Mouse (Mus musculus): Measurements from ENCODE around the gene Sipa1l1. TPM values are rescaled to one million over a fixed set of nuclear protein-coding genes. Genes with fewer than 3 reads are reported as not detected.
A peak's percentile ranks its signal among the peaks of the same experiment; 100 is the strongest.

Sipa1l1 gene
- polyA plus RNA-seq, 1 experiment from 2014 or later: 4.3 TPM

DNA sequence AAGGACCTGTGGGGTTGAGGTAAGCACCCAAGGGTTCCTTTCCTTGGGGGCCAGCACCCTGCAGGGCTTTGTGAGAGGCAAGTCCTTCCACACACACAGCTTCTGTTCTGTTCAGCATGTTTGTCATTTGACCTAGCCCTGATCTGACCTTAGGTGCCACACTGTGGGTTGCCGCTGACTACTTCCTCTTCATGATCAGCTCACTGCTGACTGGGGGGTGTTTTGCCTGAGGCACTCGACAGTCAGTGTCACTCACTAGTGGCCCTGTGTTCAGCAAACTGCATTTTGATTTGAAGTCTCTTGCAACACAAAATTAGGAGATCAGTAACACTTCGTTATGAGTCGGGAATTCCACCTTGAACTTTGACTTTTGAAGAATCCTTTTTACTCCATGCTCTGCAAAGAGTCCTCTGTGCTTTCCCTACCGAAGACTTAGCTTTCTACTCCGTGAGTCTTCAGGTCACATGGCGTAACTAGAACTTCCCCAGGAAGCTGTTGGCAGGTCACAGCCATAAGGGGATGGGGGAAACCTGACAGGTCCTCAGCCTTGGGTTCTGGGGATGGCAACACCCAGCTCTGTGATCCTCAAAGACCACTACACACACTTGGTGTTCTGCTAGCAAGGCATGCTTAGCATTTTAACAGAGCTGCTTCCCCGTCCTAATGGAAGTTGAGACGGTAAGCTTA is 279.2 kb downstream of the Sipa1l1 start:
- H3K27ac ChIP-seq: no peak overlapping the region

DNA sequence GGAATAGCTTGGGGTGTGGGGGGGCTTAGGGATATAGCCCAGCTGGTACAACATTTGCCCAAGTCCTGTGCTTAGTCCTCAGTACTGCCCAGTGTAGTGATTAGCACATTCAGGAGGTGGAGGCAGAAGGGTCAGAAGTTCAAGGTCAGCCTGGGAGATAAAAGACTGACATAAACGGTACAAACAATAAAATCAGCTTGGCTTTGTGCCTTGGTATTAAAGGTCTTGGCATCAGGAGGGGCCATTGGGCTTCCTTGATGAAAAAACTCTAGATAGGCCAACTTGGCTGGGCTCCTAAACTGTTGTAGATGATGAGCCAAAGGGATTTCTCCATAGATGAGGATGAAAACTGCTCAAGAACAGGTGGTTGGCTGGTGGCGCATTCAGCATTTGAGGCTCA is 283.3 kb downstream of the Sipa1l1 start:
- WGBS (ENCODE audit: insufficient replicate concordance): 67% methylated on average over 2 of the region's 2 CpGs
- no peaks in the 10 kb centered on the region; the same call in 1 of the 2 replicates for H3K4me1 ChIP-seq (replicated peaks)

More for the DNA sequence above, 279.2 kb downstream of the Sipa1l1 start:
- 56% methylated on average over 9 of the region's 9 CpGs for WGBS (ENCODE audit: insufficient replicate concordance)
- ATAC-seq (ENCODE audit: low read depth) (peak; percentile 47), DNase-seq (no peak)
- no peak overlapping the region for H3K9ac ChIP-seq
- H3K4me3 ChIP-seq (replicated peaks): no peak overlapping the region
- no peaks in the 10 kb centered on the region; the same call in 1 of the 2 replicates for H3K4me1 ChIP-seq (replicated peaks)
- H3K9me3 ChIP-seq (replicated peaks): no peaks in the 10 kb centered on the region
- H3K27me3 ChIP-seq: no peaks in the 10 kb centered on the region
- no peak overlapping the region for H3K4me2 ChIP-seq
- H3K36me3 ChIP-seq: peaks cover 11% of the 10 kb centered on the region; the same call in 1 of the 2 replicates

DNA sequence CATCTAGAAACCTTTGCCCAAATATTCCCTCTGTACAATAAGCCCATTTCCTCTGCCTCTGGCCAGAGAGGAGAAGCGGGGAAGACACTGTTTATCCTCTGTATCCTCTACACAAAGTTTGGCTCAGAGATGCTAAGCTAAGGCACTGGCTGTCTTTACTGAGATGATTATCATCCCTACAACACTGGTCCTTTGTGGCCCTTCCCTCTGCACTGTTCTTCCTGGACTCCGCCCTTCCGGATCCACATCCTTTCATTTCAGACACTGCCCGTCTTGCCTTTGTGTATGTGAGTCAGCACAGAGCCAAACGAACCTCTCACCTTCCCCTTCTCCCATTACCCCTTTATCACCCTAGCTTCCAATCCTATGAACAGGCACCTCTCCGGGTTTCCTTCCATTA is 285.3 kb downstream of the Sipa1l1 start:
- Histone ChIP-seq H3K36me3 (no peaks in the 10 kb centered on the region), H3K4me3 (replicated peaks) (no peak overlapping the region), H3K27ac (no peak overlapping the region), H3K9ac (no peak overlapping the region), H3K4me2 (no peak overlapping the region), H3K27me3 (no peaks in the 10 kb centered on the region), H3K9me3 (replicated peaks) (no peaks in the 10 kb centered on the region), H3K4me1 (replicated peaks) (no peaks in the 10 kb centered on the region; the same call in 1 of the 2 replicates)
- 59% methylated on average over 6 of the region's 6 CpGs for WGBS (ENCODE audit: insufficient replicate concordance)
- ATAC-seq (ENCODE audit: low read depth) (no peak), DNase-seq (no peak)

More for the DNA sequence above, 283.3 kb downstream of the Sipa1l1 start:
- no peaks in the 10 kb centered on the region for H3K27me3 ChIP-seq
- no peak overlapping the region for H3K27ac ChIP-seq
- peaks cover 7% of the 10 kb centered on the region; the same call in 1 of the 2 replicates for H3K36me3 ChIP-seq
- H3K9ac ChIP-seq: no peak overlapping the region
- no peak overlapping the region for H3K4me2 ChIP-seq
- H3K9me3 ChIP-seq (replicated peaks): no peaks in the 10 kb centered on the region
- no peak for ATAC-seq (ENCODE audit: low read depth)
- DNase-seq: no peak
- no peak overlapping the region for H3K4me3 ChIP-seq (replicated peaks)

DNA sequence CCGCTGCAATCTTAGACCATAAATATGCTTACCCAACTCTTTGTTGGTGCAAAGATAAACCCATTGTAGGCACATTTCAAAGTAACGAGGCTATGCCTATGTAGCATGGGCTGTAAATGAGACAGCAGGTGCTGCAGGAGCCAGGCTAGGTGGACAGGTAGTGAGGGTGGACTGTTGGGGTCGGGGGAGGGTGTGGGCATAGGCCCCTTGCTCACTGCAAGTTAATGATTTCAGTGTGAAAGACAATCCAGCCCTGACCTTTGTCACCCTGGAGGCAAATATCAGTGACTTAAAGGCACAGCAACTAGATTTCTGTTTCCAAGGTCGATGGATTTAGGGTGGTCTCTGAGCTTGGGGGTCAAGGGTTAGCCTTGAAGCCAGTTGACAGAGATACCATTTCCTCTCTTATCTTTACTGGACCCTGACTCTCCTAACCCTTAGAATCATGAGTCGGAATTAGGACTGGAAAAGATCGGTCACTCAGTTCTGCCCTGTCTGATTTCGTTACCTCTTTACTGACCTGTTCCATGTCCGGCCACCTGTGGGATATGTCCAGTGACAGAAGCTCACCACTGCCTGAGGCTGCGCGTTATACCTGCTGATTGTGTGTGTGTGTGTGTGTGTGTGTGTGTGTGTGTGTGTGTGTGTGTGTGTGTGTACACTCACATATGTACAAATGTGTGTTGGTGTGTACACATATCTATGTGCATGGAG is 286.7 kb downstream of the Sipa1l1 start:
- 60% methylated on average over 10 of the region's 10 CpGs for WGBS (ENCODE audit: insufficient replicate concordance)
- ATAC-seq (ENCODE audit: low read depth) (peak; percentile 75), DNase-seq (no peak)
- H3K27me3 ChIP-seq: no peaks in the 10 kb centered on the region
- peak overlapping the region; percentile 58 for H3K27ac ChIP-seq
- no peak overlapping the region for H3K4me2 ChIP-seq
- no peaks in the 10 kb centered on the region for H3K36me3 ChIP-seq
- no peak overlapping the region for H3K4me3 ChIP-seq (replicated peaks)
- H3K9ac ChIP-seq: no peak overlapping the region
- H3K4me1 ChIP-seq (replicated peaks): no peaks in the 10 kb centered on the region; the same call in 1 of the 2 replicates
- H3K9me3 ChIP-seq (replicated peaks): no peaks in the 10 kb centered on the region

DNA sequence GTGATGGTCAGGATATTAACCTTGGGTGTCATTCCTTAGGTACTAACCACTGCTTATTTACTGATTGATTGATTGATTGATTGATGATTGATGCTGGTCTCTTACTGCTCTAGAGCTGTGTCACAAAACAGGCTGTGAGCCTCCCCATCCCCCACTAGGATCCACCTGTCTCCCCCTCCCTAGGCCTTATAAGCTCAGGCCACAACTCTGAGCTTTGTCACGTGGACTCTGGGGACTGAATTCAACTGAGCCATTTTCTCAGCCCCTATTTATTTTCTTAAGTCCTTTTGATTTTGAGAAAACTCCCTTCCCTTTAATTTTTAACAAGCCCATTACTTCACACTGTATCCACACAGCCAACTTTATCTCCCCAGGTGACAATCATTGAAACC is 287.3 kb downstream of the Sipa1l1 start:
- H3K27ac ChIP-seq: peak overlapping the region; percentile 58

DNA sequence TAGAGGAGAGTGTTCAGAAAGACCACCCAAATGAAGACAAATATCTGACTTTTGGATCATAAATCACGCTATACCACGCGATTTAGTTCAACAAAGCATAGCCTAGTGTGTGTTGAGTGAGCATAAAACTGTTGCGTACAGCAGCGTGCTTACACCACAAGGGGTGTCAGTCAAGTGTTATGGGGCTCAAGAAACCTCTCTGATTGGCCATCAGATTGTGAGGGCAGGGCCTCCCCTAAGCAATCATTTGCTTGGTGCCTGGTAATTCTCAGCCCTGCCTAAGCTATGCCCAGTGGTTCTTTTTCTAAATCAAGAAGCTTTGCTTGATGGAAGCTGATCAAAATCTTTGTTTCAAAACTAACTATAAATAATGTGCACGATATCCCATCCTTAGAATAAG is 288.5 kb downstream of the Sipa1l1 start:
- H3K36me3 ChIP-seq: no peaks in the 10 kb centered on the region
- no peaks in the 10 kb centered on the region for H3K27me3 ChIP-seq
- H3K27ac ChIP-seq: no peak overlapping the region
- H3K4me2 ChIP-seq: no peak overlapping the region
- no peak overlapping the region for H3K9ac ChIP-seq
- no peak for DNase-seq
- no peak for ATAC-seq (ENCODE audit: low read depth)
- WGBS (ENCODE audit: insufficient replicate concordance): 80% methylated on average over 6 of the region's 6 CpGs
- no peaks in the 10 kb centered on the region for H3K4me1 ChIP-seq (replicated peaks)
- no peaks in the 10 kb centered on the region for H3K9me3 ChIP-seq (replicated peaks)
- no peak overlapping the region for H3K4me3 ChIP-seq (replicated peaks)

More for the DNA sequence above, 287.3 kb downstream of the Sipa1l1 start:
- Histone ChIP-seq H3K4me1 (replicated peaks) (no peaks in the 10 kb centered on the region; the same call in 1 of the 2 replicates), H3K9me3 (replicated peaks) (no peaks in the 10 kb centered on the region), H3K36me3 (no peaks in the 10 kb centered on the region), H3K4me3 (replicated peaks) (no peak overlapping the region), H3K27me3 (no peaks in the 10 kb centered on the region), H3K4me2 (no peak overlapping the region), H3K9ac (no peak overlapping the region)
- DNase-seq (no peak), ATAC-seq (ENCODE audit: low read depth) (peak; percentile 47)
- WGBS (ENCODE audit: insufficient replicate concordance): 29% methylated on average over 1 of the region's 1 CpGs

DNA sequence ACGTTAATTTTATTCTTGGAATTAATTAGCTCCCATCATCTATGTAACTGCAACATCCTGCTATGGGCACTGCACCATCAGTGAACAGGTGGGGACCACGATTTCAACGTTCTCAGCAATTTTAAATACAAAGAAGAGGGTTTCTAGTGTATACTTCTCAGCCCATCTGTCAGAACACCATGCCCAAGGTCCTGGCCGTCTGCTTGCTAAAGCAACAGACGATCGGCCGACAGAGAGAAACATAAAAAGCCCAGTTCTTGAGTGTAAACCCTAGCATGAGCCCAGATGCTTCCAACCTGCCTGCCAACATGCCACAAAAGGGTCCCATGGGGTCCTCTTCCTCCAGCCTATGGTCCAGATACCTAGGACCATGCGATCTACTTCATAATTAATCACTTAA is 288.9 kb downstream of the Sipa1l1 start:
- Histone ChIP-seq H3K9me3 (replicated peaks) (no peaks in the 10 kb centered on the region), H3K27me3 (no peaks in the 10 kb centered on the region), H3K4me2 (no peak overlapping the region), H3K36me3 (no peaks in the 10 kb centered on the region), H3K4me1 (replicated peaks) (no peaks in the 10 kb centered on the region), H3K9ac (no peak overlapping the region), H3K27ac (no peak overlapping the region), H3K4me3 (replicated peaks) (no peak overlapping the region)
- no peak for DNase-seq
- ATAC-seq (ENCODE audit: low read depth): no peak
- WGBS (ENCODE audit: insufficient replicate concordance): 73% methylated on average over 8 of the region's 8 CpGs

DNA sequence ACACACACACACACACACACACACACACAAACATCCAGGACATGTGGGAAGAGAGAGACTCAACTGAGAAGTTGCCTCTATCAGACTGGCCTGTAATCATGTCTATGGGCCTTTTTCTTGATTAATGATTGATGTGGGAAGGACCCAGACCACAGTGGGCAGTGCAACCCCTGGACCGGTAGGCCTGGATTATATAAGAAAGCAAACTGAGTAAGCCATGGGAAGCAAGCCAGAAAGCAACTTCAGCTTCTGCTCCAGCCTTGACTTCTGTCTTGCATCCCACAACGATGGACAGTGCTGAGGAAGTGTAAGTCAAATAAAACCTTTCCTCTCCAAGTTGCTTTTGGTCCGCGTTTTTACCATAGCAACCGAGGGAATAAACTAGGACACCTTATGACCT is 298.1 kb downstream of the Sipa1l1 start:
- WGBS (ENCODE audit: insufficient replicate concordance): 81% methylated on average over 5 of the region's 5 CpGs
- no peaks in the 10 kb centered on the region for H3K27me3 ChIP-seq
- H3K4me1 ChIP-seq (replicated peaks): peaks cover 7% of the 10 kb centered on the region; the same call in 1 of the 2 replicates
- DNase-seq (no peak), ATAC-seq (ENCODE audit: low read depth) (no peak)
- H3K9me3 ChIP-seq (replicated peaks): no peaks in the 10 kb centered on the region
- H3K4me3 ChIP-seq (replicated peaks): no peak overlapping the region
- no peak overlapping the region for H3K27ac ChIP-seq
- no peaks in the 10 kb centered on the region for H3K36me3 ChIP-seq
- no peak overlapping the region for H3K9ac ChIP-seq
- H3K4me2 ChIP-seq: no peak overlapping the region

DNA sequence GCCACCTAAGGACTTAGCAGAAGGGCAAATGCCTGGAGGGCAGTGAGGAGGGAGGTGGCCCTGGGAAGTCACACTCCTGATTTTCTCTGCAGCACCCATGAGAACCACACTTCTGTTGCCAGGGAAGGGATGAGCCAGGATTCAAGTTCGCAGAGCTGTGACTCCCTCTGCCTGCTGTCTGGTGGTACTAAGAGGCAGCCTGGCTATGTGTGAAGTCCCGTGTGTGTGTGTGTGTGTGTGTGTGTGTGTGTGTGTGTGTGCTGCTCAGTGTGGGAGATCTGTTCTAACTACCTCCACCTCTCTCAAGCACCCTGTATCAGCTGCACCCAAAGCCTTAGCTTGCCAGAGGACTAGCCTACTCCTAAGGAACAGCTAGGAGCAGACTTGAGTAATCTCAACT is 298.5 kb downstream of the Sipa1l1 start:
- no peak overlapping the region for H3K4me3 ChIP-seq (replicated peaks)
- peaks cover 7% of the 10 kb centered on the region; the same call in 1 of the 2 replicates for H3K4me1 ChIP-seq (replicated peaks)
- DNase-seq (no peak), ATAC-seq (ENCODE audit: low read depth) (no peak)
- H3K9me3 ChIP-seq (replicated peaks): no peaks in the 10 kb centered on the region
- WGBS (ENCODE audit: insufficient replicate concordance): 44% methylated on average over 2 of the region's 2 CpGs
- no peak overlapping the region for H3K9ac ChIP-seq
- H3K36me3 ChIP-seq: no peaks in the 10 kb centered on the region
- no peak overlapping the region for H3K27ac ChIP-seq
- no peaks in the 10 kb centered on the region for H3K27me3 ChIP-seq
- H3K4me2 ChIP-seq: no peak overlapping the region

DNA sequence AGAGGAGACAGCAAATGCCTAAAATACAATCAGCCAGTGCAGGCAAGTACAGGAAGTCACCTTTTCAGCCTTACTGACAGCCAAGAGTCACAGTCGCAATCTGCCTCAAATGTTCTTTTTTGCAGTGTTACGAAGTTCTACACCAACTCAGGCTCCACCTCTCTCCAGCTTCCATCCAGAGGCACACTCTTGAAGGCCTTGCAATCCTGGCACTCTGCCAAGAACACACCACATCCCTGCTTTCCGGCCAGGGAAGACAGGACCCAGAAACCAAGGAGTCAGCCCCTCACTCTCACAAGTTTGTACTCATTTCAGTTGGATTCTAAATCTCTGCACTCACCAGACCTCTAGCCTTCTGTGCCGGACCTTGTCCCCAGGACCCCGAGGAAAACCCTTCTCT is 299.3 kb downstream of the Sipa1l1 start:
- H3K27ac ChIP-seq: no peak overlapping the region
- no peaks in the 10 kb centered on the region for H3K36me3 ChIP-seq
- H3K4me3 ChIP-seq (replicated peaks): no peak overlapping the region
- H3K4me2 ChIP-seq: no peak overlapping the region
- no peaks in the 10 kb centered on the region for H3K9me3 ChIP-seq (replicated peaks)
- WGBS (ENCODE audit: insufficient replicate concordance): 64% methylated on average over 5 of the region's 5 CpGs
- no peaks in the 10 kb centered on the region for H3K27me3 ChIP-seq
- no peak for ATAC-seq (ENCODE audit: low read depth)
- no peak overlapping the region for H3K9ac ChIP-seq
- no peak for DNase-seq
- peaks cover 11% of the 10 kb centered on the region for H3K4me1 ChIP-seq (replicated peaks)

DNA sequence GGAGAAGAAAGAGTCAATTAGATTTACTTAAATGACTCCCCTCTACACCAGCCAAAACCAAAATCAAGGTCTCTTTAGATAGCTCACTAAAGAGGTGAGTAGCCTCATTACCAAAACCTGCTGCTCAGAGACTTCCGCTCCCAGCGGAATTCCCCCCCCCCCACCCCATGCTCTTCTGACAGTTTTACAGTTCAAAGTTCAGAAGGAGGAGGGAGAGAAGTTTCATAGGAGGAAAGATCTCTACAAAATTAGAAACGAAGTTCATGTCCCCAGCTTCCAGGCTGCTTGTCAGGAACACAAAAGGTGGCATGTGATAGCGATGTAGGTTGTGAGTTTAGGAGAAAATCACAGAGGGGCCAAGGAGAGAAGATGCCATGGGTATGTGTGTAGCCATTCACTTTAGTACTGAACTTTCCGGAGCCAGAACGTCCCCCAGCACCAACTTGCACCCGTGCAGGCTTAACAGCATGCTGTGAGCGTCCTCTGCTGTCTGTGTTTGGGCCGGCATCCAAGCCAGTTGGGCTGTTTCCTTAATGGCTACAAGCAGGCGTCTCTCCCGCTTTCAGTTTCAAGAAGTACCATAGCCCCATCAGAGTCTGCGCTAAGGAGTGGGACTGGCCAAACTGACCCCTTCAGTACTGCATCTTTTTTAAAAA is 300.7 kb downstream of the Sipa1l1 start:
- peak overlapping the region; percentile 52 for H3K4me3 ChIP-seq (replicated peaks)
- H3K36me3 ChIP-seq: no peaks in the 10 kb centered on the region
- H3K4me2 ChIP-seq: peak overlapping the region; percentile 70
- H3K4me1 ChIP-seq (replicated peaks): peaks cover 12% of the 10 kb centered on the region
- peak; percentile 39 for DNase-seq
- 4% methylated on average over 12 of the region's 12 CpGs for WGBS (ENCODE audit: insufficient replicate concordance)
- ATAC-seq (ENCODE audit: low read depth): peak; percentile 63
- H3K27ac ChIP-seq: no peak overlapping the region
- H3K9ac ChIP-seq: peak overlapping the region; percentile 50; the same call in 1 of the 2 replicates
- no peaks in the 10 kb centered on the region for H3K9me3 ChIP-seq (replicated peaks)
- H3K27me3 ChIP-seq: no peaks in the 10 kb centered on the region

Data from liver, embryonic 13.5 days (tissue).